Mouse (Mus musculus) frontal cortex, postnatal 14 days (tissue): ENCODE measurements around the gene Nrarp.

Experiments
- DNase-seq, 2 experiments: peaks; one replicate each; pipeline ENCODE4 v3.0.0; 2022; ENCODE audit warnings: low spot score in 2 of 2

The Nrarp gene

DNA sequence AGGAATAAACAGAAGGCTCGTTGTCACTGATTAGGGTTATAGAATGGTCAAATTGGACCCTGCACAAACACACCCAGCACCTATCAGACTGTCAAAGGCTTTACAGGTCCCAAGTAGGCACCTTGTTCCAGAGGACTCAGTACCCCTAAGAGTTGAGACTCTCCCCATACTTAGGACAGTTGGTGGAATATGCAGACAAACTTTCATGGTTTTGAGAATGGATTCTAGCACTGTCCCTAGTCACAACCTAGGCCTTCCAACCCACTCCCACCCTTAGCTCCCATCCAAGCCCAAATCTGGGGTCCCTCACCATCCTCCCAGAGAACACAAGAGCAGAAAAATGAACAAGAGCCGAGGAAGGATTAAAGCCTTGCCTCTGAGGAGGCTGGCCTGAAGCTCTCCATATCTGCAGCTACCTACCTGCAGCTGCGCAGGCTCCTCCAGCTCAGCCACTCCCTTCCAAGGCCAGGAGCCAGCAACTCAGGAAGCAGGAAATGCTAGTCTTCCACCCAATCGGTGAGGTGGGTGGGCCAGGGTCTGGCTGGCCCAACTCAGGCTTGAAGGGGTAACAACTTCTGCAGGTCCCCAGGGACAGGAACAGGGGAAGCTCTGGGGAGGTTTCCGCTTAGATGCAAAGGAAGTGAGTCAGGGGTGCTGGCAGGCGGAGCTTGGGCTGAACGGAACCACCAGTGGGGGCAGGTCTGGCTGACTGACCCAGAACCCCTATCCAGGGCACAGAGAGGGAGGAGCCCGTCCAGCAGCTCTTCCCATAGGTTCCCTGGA lies 15.8 kb downstream of the Nrarp start, which contains the start of gene Tor4a:
Tor4a (minus strand) TSS at position 715 of the 783 bp plus-strand sequence.
- no peak for DNase-seq

DNA sequence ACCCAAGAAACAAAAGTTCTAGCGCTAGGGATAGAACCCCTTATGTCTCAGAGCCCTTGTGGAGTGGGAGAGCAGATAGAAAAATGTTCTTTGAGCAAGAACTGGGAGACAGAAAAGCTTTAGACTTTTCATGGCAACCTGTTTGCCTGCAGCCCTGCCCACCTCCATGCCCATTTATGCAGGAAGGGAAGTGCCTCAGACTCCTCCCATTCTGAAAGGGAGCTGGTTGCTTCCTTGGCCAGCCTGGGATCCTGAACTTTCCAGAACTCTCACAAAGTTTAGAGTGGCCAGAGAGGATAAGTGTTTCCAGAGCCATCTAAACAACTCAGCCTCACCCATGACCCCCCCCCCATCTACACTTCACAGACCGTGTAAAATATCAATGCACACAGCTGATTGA lies 16.6 kb downstream of the Nrarp start:
- DNase-seq, result no peak

DNA sequence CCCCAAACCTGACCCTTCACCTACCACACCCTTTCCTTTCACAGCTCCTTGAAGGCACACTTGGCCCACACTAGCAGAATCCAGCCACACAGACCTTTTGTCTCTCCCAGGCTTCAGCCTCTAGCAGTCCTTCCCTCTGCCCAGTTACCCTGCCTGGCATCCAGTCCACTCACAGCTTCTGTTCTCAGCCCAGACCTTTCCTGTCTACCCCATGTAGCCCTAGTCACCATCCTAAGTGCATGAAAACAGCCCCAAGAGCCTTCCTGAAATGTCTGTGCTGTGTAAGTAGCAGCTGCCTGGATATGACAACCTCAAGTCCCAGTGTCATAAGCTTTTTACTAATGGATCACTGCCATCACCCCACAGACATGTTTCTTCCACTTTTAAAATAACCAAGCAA lies 17.4 kb downstream of the Nrarp start:
- DNase-seq, result no peak

DNA sequence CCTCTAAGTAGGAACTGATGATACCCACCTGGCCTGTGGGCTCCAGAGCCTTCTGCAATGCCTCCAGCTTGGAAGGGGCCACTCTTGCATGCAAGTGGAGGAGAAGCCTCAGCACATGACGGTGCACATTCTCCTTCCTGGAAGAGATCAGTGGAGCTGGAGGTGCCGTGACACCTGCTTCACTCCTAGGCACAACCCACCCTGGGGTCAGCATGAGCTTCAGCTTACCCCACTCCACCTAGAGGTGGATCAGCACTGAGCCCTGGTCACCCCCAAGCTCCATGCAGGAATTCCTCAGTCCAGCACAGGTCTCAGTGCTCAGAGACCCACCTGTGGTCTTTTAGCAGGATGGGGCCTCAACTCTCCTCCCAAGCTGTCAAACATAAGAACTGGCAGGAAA lies 20.1 kb downstream of the Nrarp start:
- DNase-seq, result no peak

DNA sequence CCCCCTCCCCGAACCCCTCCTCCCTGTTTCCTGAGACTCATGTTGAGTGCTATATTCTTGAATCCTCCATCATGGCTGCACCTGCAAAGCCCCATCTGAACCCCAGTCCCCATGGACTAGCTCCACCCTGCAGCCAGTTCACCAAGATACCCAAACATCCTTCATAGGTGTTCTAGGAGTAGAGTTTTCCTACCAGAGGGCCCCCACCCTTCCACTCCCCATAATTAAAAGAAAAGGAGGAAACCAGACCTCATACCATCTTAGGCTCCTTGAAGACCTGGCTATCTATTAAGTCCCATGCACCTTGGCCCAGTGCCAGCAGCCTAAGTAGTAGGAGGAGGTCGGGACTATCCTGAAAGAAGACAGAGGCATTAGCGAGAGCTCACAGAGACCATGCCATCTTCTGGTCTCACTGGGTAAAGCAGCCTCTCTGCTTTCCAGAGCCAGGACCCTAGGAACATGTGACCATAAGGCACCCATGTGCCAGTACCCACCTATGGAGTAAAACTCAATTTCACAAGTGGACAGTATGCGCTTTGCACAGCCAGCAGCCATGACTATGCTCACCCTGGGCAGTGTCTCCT lies 23.2 kb downstream of the Nrarp start:
- no peak for DNase-seq

DNA sequence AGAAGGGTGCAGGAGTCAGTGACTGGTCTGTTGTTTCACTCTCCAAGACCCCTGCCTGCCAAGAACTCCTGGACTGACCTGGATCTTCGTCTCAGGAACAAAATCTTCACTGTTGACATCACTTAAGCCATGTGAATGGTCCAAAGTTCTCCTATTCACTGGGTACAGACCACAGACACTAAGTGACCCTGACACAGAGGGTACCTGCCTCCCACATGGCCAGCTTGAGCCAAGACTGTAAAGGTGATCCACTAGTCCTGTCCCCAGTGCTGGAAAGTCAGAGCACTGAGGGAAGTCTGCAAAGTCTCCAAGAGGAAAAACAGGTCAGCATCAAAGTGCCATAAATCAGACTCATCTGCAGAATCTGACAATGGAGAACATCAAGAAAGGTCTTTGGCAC lies 27.0 kb downstream of the Nrarp start:
- no peak for DNase-seq

DNA sequence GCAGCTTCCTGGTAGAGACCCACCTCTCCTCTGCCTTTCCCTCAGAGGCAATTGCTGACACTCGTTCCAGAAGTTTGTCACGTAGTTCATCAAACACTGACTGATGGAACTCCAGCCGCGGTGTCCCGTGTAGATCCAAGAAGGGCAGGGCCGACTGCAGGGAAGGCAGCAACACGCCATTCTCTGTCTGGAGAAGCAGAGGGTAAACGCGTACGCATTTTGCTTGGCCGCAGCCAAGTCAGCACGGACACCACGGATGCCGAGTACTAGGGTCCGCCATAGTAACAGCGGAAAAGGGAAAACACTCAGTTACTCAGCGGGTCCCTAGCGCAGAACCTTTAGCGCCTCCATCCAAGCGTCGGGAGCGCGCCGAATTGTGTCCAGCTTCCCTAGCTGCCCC lies 30.1 kb downstream of the Nrarp start:
- DNase-seq, result no peak

DNA sequence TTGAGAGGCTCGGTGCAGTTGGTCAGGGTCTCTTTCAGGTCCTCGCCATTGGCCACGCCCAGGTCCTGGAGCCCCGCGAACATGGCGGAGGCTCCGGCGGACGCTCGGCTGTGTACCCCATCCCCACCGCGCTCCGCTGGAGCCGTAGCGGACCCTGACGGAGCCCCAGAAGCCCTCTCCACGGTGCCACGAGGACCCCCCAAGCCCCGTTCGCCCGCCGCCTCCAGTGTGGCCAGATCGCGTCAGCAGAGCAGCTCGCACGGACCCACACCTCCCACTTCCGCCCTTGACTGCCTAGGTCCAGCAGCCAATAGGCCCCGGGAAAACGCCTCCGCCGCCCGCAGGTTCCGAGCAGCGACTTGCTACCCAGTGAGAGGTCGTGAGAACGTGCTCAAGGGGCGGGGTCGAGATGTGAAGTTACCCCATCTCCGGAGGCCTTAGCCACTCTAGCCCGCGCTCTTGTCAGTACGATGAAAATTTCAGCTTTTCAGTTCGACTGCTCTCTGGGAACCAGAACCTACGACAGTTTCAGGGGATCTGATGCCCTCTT lies 30.6 kb downstream of the Nrarp start, which contains the start of gene Nelfb:
Nelfb (minus strand) TSS at position 369 of the 550 bp plus-strand sequence.
- DNase-seq, result peak; percentile 70 to 78

DNA sequence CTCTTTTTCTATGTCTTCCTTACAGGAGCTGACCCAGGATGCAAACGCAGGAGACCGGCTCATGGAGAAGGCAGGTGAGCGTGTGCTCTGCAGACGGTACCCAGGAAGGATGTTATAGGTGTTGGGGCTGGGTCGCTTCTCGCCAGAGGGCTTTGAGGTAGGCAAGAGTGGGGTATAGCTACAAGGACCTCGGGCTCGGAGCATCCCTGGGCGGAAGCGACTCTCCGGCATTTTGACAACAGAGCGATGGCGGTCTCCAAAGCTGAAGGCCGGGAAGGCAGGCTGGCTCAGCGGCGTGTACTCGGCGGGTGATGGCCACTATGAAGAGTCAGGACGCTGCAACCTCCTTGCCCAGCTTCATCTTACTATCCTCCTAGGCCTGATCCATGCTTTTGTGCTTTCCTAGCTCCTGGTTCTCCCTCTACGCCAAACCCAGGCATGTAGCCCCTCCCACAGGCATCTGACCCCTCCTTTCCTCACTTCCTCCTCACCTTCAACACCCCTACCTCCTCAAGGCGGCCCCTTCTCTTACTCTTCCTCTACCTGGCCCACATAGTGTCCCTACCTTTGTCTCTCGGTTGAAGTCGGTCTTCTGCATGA lies 32.8 kb downstream of the Nrarp start:
- no peak for DNase-seq

DNA sequence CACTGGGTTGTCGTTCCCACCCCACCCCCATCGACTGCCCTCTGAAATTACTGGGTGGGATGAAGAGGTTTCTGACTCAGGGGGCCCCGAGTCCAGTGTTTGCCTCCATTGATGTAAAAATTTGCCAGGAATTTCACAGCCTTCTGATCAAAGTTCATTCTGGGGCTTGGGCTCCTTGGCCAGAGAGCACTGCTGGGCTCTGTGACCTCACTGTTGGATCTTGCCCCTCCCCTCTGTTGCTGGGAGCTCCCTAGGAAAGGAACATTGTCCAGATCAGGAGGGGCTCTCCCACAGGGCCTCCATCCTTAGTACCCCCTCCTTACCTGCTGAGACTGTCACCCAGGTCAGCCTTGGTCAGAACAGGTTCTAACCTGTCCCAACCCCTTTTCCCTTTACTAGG lies 33.9 kb downstream of the Nrarp start, which contains the start of gene Stpg3:
Stpg3 (minus strand) TSS at position 194 of the 400 bp plus-strand sequence.
- no peak for DNase-seq

DNA sequence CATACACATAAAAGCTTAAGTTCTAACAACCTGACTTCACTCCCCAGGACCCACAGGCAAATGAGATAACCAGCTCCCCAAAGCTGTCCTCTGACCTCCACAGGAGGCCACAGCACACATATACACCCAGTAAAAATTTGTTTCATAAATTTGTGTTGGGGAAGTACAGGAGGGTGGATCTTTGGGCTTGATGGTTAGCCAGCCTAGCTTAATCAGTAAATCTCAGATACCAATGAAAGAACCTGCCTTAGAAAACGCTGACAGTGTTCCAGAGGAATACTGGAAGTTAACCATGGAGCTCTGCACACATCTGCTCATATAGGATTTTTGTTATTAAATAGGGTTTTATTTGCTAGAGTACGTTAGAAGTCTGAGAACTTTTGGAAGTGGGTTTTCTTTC lies 37.1 kb downstream of the Nrarp start:
- DNase-seq, result no peak

DNA sequence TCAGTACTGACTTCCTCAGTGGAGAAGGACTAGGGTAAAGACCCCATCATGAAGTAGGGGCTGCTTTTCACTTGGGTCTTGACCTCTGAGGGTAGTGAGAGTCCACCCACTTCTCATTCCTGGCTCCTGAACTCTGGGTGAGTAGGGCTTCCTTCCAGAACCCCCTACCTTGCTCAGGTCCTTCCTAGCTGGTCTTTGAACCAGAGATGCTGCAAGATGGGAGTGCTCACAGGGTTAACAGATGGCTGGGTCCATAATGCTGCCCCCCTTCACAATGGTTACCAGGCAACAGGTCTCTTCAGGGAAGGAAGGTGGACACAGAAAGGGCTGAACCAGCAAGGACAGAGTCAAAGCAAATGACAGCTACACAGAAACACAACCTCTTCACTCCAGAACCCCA lies 37.9 kb downstream of the Nrarp start, which contains the start of gene Fam166a:
Fam166a (plus strand) TSS at position 301 of the 400 bp plus-strand sequence.
- no peak for DNase-seq

DNA sequence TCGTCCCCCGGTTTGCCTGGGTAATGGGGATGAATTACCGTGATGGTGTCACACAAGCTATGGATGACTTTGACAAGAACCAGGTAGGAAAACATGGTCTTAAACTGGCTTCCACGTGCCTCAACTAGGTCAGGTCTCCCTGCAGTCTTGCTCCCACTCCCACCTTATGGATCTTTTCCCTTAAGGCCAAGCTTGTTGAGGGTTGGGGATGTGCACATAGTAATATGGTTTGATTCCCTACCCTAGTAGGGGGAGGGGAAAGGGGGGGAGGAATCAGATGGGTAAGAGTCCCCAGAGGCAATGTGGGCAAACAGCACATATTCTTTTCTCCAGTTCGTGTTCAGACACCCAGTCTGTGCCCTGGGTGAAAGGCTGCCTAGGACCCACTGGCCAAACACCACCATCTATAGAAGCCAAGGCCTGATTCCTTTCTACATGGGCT lies 40.8 kb downstream of the Nrarp start:
- DNase-seq, result no peak

DNA sequence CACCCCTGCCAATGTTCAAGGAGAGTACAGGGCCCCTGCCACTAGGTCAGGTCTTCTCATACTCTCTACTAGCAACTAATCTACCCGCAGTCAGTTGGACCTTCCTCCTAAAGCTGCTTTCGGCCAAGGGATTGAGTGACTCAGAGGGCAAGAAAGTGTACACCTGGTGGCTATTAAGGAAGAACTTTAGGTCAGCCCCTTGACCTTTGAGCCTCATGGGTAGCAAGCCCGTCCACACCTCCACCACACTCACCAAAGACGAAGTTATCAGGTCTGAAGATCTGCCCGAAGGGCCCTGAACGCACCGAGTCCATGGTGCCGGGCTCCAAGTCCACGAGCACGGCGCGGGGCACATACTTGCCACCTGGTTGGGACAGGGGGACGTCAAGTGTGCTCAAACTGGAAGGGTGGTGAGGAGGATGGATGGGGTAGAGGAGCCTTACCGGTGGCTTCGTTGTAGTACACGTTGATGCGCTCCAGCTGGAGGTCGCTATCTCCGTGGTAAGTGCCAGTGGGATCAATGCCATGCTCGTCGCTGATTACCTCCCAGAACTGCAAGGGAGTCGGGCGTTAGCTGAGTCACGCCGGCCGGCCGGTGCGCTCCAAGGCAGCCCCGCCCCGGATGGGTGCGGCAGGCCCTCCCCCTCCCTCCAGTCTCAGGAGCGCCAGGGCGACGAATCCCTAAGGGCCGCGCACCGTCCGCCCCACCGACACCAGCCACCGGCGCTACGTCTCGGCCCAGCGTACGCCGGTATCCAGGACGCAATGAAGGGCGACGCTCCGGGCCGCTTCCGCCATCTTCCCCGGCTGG lies 43.3 kb downstream of the Nrarp start:
- peak in 1 of 2 experiments; percentile 47 for DNase-seq

DNA sequence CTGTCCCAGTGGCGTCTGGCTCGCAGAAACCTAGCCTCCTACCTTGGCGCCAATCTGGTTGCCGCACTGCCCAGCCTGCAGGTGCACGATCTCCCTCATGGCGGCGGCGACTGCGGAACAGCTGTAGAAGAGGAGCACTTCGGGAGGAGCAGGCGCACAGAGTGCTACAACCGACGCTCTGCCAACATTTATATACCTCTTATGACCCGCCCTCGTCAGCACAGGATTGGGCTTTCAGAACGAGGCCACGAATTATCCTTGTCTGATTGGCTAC lies 43.9 kb downstream of the Nrarp start, which contains the start of gene Tubb4b:
Tubb4b (minus strand) TSS at position 211 of the 274 bp plus-strand sequence.
- no peak for DNase-seq

DNA sequence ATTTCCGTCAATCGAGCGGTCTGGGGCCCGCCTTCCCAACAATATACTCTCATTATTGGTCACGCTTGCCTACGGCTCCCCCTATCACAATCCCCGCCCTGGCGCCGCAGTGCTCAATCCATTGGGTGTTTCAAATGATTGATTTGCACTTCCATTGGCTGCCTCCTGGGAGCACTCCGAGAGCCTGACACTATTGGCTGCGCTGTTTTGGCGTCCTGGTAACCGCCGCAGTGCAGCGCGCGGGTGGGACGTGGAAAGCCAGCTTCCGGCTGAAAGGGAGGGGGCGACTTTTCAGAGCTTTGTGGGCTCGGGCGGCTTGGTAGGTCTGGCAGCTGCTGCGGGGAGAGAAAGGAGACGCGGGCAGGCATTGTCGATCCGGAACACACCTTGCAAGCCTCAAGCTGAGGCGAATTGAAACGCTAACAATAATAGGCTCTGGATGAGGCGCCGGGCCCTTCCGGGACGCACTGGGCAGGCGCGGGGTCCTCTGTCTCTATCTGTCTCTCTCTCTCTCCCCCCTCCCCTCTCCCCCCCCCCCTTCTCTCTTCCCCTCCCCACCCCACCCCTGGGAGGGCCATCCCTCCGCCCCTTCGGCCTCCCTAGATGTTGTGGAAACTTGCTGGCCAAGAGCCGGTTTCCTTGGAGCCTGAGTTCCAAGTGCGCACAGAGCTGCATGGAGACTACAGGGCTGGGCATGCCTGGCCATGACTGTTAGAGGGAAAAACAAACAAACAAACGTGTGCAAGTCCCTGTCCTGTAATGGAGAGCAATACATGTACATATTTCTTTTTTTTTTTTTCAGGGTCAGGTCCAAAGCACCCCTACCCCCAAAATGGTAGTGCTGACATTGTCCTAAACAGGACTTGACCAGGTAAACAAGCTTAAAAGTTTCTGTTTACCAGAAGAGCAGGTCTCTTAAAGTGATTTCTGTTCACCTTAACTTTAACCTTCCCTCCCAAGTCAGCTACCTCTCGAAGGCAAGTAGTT lies 44.5 kb downstream of the Nrarp start:
- DNase-seq, result peak; percentile 99 to 100

DNA sequence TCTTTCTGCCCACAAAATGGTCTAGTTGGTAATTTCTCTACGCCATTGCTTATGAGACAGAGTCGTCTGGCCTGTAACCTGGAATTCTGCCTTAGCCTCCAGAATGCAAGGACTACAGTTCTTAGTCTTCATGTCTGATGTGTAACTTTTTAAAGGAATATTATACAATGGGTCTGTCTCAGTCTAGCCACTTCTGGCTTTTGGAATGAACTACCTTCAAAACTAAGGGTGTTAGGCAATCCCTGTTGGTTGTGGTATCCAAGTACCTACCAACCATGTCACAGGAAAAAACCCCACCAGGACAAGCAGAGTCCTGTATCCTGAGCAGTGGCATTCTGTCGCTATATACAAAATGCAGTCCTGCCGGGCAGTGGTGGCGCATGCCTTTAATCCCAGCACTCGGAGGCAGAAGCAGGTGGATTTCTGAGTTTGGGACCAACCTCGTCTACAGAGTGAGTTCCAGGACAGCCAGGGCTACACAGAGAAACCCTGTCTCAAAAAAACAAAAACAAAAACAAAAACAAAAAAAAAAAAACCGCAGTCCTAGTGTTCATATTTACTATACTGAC lies 45.3 kb downstream of the Nrarp start:
- no peak for DNase-seq

DNA sequence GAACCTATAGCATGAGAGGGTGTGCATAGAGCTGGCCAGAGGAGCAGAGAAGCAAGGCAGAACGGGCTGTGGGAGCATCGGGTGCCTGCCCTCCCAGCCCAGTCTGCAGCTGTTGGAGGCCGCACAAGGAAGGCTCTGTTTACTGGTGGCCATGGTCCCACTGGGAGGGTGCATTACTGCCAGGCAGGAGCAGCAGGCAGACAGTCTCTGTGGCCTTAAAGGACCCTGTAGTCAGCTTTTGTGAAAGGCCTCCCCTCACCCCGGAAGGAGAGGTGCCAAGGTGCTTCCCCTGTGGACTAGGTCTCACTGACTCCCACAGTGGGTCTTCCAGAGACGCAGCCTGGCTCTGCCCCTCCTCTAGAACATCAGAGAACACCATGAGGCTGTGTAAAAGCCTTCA lies 46.3 kb downstream of the Nrarp start:
- peak; percentile 40 to 52 for DNase-seq

DNA sequence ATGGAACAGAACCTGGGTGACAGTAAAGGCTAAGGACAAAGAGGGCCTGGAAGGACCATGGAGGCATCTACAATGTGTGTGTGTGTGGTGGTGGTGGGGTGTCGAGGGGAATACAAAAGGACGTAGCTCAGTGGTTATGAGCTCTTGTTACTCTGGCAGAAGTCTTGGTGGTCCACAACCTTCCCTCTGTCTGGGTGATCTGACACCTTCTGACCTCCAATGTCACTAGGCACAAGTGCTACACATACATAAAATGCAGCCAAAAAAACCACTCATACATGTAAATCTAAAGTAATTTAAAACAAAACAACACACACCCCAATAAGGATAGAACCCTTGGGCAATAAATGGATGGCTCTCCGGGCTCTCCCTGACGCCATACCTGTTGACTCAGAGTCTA lies 46.8 kb downstream of the Nrarp start:
- no peak for DNase-seq

DNA sequence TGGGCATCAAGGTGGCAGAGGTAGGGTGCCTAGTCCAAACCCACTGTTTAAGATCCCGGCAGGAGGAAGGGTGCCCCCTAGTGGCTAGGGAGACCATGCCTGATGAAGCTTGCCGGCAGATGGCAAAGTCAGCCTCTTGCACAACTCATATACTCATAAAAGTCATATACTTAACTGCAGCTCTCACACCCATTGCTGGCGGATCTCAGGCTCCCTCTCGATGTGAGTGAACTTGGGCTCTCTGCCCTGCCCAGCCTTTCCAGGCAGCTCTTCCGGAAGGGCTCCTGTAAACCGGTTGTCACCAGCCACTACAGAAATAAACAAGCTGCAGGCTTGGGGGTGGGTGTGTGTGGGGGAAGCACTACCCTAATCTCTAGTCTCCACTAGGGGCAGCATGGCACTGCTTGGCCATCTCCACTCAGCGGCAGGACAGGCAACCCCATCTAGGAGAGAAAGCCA lies 47.9 kb downstream of the Nrarp start:
- DNase-seq, result peak; percentile 64 to 77
